Mouse (Mus musculus): ENCODE measurements around the gene Tlr4.

DNA sequence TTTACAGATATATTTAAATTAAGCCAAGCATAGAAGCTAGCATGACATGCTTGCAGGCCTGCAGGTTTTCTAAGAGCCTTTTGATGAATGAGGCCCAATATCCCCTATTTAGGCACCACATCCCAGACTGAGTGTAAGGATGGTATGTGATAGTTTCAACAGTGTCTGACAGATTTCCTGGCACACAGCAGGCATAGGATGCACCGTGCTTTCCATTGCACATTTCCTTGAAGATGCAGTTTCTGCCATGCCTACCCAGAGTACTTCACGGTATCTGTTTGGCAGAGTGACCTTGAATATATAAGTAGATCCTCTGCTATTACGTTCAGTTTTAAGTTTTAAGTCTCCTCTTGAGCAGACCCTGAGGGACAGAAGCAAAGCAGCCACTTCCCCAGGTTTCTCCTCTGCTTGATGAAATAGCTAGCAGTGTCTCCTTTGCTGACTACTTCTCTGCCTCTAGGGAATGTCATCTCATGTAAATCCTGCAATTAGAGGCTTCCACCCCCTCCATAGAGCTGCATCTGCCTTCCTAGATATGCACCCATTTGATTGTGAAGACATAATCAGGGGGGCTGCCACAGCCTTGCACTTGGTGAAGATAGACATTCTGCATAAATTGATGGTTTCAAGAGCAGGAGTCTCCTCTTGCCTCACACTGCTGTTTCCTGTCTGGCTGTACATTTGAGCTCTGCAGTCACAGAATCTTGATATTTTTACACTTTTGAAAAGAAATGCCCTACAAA lies 92.4 kb downstream of the Tlr4 start:
- TF ChIP-seq EP300 (IDR thresholded peaks at IDR 0.05) (no peak), CTCF (IDR thresholded peaks at IDR 0.05) (no peak)
